Mouse (Mus musculus): Measurements from ENCODE around the gene Gtdc1. TPM values are rescaled to one million over a fixed set of nuclear protein-coding genes. Genes with fewer than 3 reads are reported as not detected.

Gene Gtdc1
- total RNA-seq, 2 experiments from 2014 or later: 26.6 to 31.6 TPM

GRCm38 (mm10) chr2:44584061-44584460 lies 343.4 kb downstream of the Gtdc1 start:
- no peak for DNase-seq

DNA sequence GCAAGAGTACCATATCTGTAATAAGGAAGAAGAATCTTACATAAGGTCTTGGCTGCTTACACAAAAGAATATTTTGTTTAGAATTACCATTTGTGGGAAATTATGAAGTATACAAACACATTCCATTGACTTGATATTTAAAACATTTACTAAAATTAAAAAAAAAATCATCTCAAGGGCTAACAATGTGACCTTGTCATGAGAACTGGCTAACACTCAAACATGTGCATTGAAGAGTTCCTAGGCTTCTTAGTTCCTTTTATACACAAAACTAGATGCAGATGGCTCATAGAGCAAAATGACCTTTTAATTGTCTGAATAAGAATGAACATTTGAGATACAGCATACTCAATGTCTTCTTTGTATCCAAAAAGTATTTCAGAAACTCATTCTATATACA lies 344.0 kb downstream of the Gtdc1 start:
- no peak for DNase-seq

GRCm38 (mm10) chr2:44571810-44572209 lies 355.6 kb downstream of the Gtdc1 start:
- DNase-seq: no peak

- peak; percentile 10 for DNase-seq
Measured at GRCm38 (mm10) chr2:44571156-44571555, 356.3 kb downstream of the Gtdc1 start.

GRCm38 (mm10) chr2:44569140-44569952 lies 358.1 kb downstream of the Gtdc1 start:
- DNase-seq: no peak

GRCm38 (mm10) chr2:44564776-44565692 lies 362.4 kb downstream of the Gtdc1 start:
- no peak for DNase-seq

DNA sequence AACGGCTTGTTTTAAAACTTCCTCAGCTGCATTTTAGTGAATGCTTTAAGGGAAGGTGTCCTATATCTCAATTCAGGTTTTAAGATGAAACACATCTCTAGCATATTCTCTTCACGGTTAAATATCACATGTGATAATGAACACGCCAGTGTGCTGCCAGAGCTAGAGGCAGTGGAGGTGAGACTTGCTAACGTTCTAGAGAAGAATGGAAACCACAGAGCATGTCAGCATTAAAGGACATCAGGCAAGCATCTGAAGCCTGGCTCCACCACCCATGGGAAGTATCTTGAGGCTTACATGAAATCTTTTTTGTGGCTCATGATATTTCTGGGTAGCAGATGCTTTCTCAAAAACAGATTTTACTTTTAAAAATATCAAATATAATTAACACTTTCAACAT lies 365.7 kb downstream of the Gtdc1 start:
- DNase-seq: no peak

DNA sequence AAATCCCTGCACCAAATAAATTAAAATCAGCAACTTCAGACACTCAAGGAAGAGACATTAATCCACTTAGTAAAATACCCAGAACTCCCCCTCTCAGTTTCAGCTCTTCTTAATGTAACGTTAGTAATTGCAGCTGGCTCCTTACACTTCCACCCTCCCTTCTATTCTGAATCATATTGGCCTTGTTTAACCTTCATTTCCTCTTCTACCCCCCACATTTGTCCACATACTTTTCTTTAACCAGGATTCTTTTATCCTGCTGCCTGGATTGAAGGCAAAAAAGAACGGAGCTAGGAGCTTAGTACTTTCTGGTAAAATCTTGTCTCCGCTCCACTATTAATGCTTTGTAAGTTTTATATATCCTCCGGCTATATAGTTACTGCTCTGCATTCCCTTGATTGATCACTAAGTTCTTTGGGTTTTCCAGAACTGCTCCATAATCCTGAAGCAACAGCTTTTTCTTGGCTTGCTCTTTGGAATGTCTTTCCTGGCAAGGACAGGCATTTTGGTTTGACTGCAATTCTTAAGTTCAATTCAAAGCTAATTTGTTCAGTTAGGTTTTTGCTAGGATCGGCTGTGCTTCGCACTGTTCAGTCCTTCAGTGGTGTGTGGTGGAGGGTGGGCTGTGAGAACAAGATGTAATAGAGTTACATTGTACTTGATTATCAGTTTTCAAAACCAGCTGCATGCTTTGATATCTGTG lies 368.1 kb downstream of the Gtdc1 start:
- no peak for DNase-seq

GRCm38 (mm10) chr2:44557669-44558281 lies 369.7 kb downstream of the Gtdc1 start:
- peak; percentile 12 for DNase-seq

- peak; percentile 59 for DNase-seq
Measured at GRCm38 (mm10) chr2:44556861-44557592, 370.4 kb downstream of the Gtdc1 start.

DNA sequence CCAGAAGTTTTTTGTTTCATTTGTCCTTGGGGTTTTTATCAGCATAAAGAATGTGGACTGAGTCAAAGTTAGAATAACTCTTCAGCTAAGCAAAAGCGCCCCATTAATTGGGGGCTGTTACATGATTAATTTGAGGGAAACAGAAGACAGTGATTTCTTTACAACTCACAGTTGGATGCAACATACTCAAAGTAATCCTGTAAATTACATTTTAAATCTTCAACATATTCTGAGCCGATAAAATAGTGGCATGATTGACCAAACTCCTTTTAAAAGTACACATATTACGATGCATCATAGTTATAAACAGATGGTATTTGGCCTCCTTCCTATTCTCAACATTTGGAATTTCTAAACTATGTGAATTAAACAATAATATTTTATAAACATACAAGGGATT lies 372.7 kb downstream of the Gtdc1 start:
- DNase-seq: no peak

GRCm38 (mm10) chr2:44549311-44549710 lies 378.1 kb downstream of the Gtdc1 start:
- DNase-seq: no peak

GRCm38 (mm10) chr2:44542775-44543174 lies 384.7 kb downstream of the Gtdc1 start:
- no peak for DNase-seq

- no peak for DNase-seq
Measured at GRCm38 (mm10) chr2:44541726-44542125, 385.7 kb downstream of the Gtdc1 start.

DNA sequence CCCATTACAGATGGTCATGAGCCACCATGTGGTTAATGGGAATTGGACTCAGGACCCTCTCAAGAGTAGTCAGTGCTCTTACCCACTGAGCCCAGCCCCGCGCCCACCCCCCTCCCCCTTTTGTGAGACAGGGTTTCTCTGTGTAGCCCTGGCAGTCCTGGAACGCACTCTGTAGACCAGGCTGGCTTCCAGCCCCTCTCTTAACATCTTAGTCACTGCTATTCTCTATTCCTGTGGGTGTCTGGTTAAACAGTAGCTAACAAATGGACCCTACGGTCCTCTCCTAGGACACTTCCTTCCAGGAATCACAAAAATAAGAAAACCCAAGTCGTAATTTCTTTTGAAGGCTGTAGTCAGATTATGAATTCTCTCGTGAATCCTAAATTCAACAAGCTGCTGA lies 386.6 kb downstream of the Gtdc1 start:
- DNase-seq: no peak

DNA sequence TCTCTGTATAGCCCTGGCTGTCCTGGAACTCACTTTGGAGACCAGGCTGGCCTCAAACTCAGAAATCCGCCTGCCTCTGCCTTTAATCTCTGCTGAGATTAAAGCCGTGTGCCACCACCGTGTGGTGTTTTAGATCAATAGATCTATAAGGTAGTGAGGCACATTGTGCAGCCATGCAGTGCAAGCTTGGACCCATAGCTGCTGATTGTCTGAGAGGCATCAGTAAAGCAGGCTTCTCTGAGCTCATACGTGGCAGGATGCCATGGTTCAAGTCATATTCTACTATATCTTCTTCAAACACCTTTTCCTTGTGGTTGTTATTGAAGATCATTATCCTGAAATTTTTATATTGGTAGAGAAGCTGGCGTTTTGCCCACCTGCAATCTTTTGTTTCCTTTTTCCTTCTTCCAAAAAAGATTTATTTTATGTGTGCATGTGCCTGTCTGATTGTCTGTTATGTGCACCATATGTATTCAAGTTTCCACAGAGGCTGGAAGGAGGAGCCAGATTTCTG lies 388.3 kb downstream of the Gtdc1 start:
- no peak for DNase-seq

DNA sequence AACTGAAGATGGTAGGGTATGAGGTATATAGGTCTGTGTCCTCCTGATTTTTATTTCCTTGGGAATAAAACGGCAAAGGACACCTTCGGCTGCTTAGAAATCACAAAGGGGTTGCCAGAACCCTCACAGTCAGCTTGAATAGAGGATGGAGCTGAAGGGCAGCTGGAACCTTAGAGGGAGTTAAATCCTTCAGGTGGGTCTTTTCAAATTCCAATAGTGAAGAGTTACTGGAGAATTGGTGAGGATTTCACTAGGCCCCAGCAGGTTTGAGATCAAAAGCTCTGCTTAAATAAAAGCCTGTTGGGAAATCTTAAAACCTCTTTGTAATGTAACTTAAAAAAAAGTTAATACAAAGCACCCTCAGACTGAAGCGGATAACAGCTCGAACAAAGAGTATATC lies 389.3 kb downstream of the Gtdc1 start:
- DNase-seq: no peak

DNA sequence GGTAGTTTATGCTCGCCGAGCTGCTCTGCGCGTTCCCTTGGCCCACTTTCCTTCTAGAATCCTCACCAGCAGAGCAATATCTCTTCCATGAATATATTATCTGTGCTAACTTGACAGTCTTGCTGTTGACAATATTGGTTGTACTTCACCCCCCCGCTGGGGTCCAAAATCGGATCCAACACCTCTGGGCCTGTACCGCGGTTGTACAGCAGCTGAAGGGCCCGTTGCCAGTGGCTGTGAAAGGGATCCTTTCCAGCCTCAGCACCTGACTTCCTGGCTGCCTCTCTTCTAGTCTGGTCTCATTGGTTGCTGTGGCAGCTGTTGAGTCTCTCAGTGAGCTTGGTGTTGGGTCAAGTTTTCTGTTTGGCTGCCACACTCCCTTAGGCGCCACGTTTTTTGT lies 391.7 kb downstream of the Gtdc1 start:
- DNase-seq: peak; percentile 68

DNA sequence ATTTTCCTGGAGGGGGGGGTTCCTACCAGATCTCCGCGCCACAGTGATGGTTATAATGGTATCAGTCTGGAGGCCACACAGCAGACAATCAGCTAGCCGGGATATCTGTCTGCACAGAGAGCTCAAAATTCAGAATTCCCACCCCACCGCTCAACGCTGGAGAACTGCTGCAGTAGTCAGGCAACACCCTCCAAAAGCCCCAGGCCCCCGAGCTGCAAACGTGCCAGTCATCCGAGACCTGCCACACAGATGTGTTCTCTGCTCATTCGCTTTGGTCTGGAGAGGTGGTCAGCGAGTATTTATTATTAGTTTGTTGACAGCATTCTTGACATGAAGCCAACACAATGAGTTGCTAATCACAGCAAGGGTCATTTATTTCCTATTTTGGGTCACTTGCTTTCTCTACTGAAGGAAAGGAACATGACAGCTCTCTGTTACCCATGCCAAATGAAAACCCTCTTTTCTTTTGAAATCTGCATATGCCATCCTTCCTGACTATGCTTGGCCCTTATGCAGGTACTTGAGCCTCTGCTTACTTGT lies 392.3 kb downstream of the Gtdc1 start:
- DNase-seq: no peak

DNA sequence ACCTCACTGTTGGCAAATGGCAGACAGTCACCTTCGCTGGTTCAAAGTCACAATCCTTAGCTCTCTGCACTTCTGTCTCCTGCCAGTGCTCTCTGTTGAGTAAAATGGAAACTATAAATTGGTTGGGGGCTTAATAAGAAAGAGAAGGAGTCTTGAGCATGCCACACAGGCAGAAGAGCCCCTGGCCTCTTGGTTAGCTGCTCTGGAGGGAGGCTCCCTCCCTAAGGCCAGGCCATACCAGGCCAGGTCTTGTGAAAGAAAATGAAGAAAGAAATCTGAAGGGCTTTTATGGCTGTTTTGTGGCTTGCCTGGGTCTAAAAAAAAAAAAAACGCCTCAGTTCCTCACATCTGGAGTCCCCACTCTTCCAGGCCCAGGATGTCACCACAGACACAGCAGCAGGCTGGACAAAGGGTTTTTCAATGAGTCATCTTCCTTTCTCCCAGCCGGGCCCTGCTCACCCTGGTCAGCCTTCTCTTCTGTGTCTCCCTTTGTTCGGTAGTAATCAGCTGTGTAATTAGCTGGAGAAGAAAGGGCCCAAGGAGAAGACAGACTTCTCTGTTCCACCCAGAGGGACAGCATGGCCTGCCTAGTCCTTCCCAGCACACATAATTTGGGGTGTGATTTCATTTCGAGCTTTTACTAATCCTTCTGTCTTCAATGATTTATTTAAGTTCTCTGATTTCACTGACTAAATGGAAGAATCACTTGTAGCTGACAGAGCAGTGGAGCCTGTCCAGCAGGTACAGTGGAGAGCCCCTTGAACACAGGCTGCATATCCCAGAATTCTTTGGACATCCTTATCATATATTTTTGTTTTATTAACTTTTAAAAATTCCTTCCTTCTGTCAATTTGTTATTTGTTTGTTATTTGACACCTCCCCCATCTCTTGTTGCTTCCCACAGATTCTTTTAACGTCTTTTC lies 401.1 kb downstream of the Gtdc1 start:
- DNase-seq: no peak

All from gastrocnemius, postnatal 10 days (tissue).